10 mouse cellular contexts compared by ENCODE assay signal in genomic region chr2:60883931-60884330, GRCm38 (mm10).
DNase-seq lines count a peak whose midpoint lies in the region; ATAC-seq and TF ChIP-seq lines count a peak whose summit lies in the region.
"Had no signal": no experiment of that assay in that cellular context is flagged by ENCODE, and none has a peak within 500 bp of the region (broad histone marks: within the 10 kb centered on the region; RNA-seq: fewer than 3 reads in every experiment).

No protein-coding gene starts in this region.

- H3K9me3 ChIP-seq in CH12.LX (replicated peaks; ENCODE audit: low read length) = no peaks in the 10 kb centered on the region
- H3K9me3 ChIP-seq in lung, postnatal 0 days (ENCODE audit: low read length) = no peaks in the 10 kb centered on the region
- no peaks in the 10 kb centered on the region for H3K9me3 ChIP-seq in hindbrain, embryonic 16.5 days (ENCODE audit: control insufficient read depth, low read length)
- H3K9me3 ChIP-seq: embryonic facial prominence, embryonic 15.5 days; G1E had no signal

- TF ChIP-seq RAD21 in CH12.LX (IDR thresholded peaks at IDR 0.05; ENCODE audit: low read depth, low read length) = no peak

- peaks cover 2 to 33% of the 10 kb centered on the region in 2 experiments; a peak in 3 of 4 replicates for H3K4me1 ChIP-seq in CH12.LX (ENCODE audit: control insufficient read depth in 1 of 2, insufficient read depth in 2 of 2)
- peaks cover 5% of the 10 kb centered on the region; the same call in 1 of the 2 replicates for H3K4me1 ChIP-seq in lung, postnatal 0 days (ENCODE audit: insufficient read depth, low read depth, low read length)
- peaks cover 7% of the 10 kb centered on the region for H3K4me1 ChIP-seq in hindbrain, embryonic 16.5 days (ENCODE audit: control insufficient read depth, insufficient read depth, low read depth, low read length)

- no peak overlapping the region for H3K4me2 ChIP-seq in CH12.LX (ENCODE audit: insufficient read depth, low read depth, poor library complexity, severe bottlenecking)
- no peak overlapping the region for H3K4me2 ChIP-seq in lung, postnatal 0 days (replicated peaks; ENCODE audit: low read depth, low read length)
- H3K4me2 ChIP-seq in hindbrain, embryonic 16.5 days (ENCODE audit: low read length) = no peak overlapping the region
- H3K4me2 ChIP-seq: embryonic facial prominence, embryonic 15.5 days had no signal

- H3K27ac ChIP-seq in CH12.LX (ENCODE audit: insufficient read depth, low read depth) = no peak overlapping the region
- H3K27ac ChIP-seq in lung, postnatal 0 days (ENCODE audit: low read length) = peak overlapping the region; percentile 54
- no peak overlapping the region for H3K27ac ChIP-seq in hindbrain, embryonic 16.5 days (ENCODE audit: low read depth, low read length)
- H3K27ac ChIP-seq: embryonic facial prominence, embryonic 15.5 days had no signal

- no peaks in the 10 kb centered on the region for H3K27me3 ChIP-seq in CH12.LX (replicated peaks)
- H3K27me3 ChIP-seq in lung, postnatal 0 days (replicated peaks; ENCODE audit: insufficient read depth, low read length) = no peaks in the 10 kb centered on the region
- no peaks in the 10 kb centered on the region for H3K27me3 ChIP-seq in hindbrain, embryonic 16.5 days (replicated peaks; ENCODE audit: control insufficient read depth, insufficient read depth, low read length)
- H3K27me3 ChIP-seq: embryonic facial prominence, embryonic 15.5 days had no signal

- no peak for TF ChIP-seq CTCF in CH12.LX (conservative IDR thresholded peaks at IDR 0.05 in 1 of 2, IDR thresholded peaks at IDR 0.05 in 1 of 2; ENCODE audit: low read depth in 2 of 2, low read length in 2 of 2)
- no peak for TF ChIP-seq CTCF in lung, postnatal 0 days (IDR thresholded peaks at IDR 0.05)

- H3K9ac ChIP-seq in CH12.LX (ENCODE audit: insufficient read depth, low read depth) = no peak overlapping the region
- H3K9ac ChIP-seq in lung, postnatal 0 days (replicated peaks; ENCODE audit: low read depth) = no peak overlapping the region
- no peak overlapping the region for H3K9ac ChIP-seq in hindbrain, embryonic 16.5 days (ENCODE audit: low read depth, low read length)
- H3K9ac ChIP-seq: embryonic facial prominence, embryonic 15.5 days had no signal

- dilution Hi-C loops in CH12.LX (cut with MboI; ENCODE audit: extremely low pct_ligation_motif_present, extremely low pct_unique_long_range_greater_than_20kb, low sequenced_read_pairs) = no loop called here

- no peak for TF ChIP-seq EP300 in CH12.LX (IDR thresholded peaks at IDR 0.05; ENCODE audit: low read length)
- TF ChIP-seq EP300 in lung, postnatal 0 days (IDR thresholded peaks at IDR 0.05) = no peak

- peak; percentile 98 for DNase-seq in heart, adult 11 months
- DNase-seq in heart, adult 8-10 months (ENCODE audit: low spot score) = no peak
- DNase-seq in CH12.LX (ENCODE audit: extremely low read depth) = no peak
- DNase-seq in heart, postnatal 25 days (ENCODE audit: low spot score) = peak; percentile 26
- peak; percentile 76 for DNase-seq in lung, postnatal 0 days (ENCODE audit: low spot score)
- DNase-seq in ovary, postnatal 14 days (ENCODE audit: low spot score) = no peak
- no peak for DNase-seq in layer of hippocampus, postnatal 14 days (ENCODE audit: low spot score in 2 of 2)

- WGBS in lung, postnatal 0 days = 21% methylated on average over 4 of the region's 4 CpGs
- WGBS in hindbrain, embryonic 16.5 days = 50% methylated on average over 4 of the region's 4 CpGs

- H3K79me2 ChIP-seq in CH12.LX (replicated peaks; ENCODE audit: control insufficient read depth, extremely low read depth, insufficient read depth, poor library complexity, severe bottlenecking) = no peaks in the 10 kb centered on the region

- ATAC-seq in lung, postnatal 0 days = peak; percentile 4; the same call in 1 of the 2 replicates
- ATAC-seq in hindbrain, embryonic 16.5 days = no peak

- TF ChIP-seq POLR2A in CH12.LX (IDR thresholded peaks at IDR 0.05; ENCODE audit: low read depth, low read length) = no peak

- in situ Hi-C loops in CH12.LX (cut with MboI; ENCODE audit: low pct_ligation_motif_present, low pct_unique_long_range_greater_than_20kb, low sequenced_read_pairs) = no loop called here

- no peaks in the 10 kb centered on the region for H3K36me3 ChIP-seq in CH12.LX (replicated peaks in 1 of 2; ENCODE audit: control insufficient read depth in 1 of 2, insufficient read depth in 1 of 2, low read length in 1 of 2)
- H3K36me3 ChIP-seq in lung, postnatal 0 days (ENCODE audit: insufficient read depth, low read length) = no peaks in the 10 kb centered on the region
- H3K36me3 ChIP-seq in hindbrain, embryonic 16.5 days (ENCODE audit: control insufficient read depth, insufficient read depth, low read length) = no peaks in the 10 kb centered on the region
- H3K36me3 ChIP-seq: embryonic facial prominence, embryonic 15.5 days had no signal

- intact Hi-C loops in heart, postnatal 25 days (cut with DNase I) = loop anchor here (2.0 to 10.0 kb wide), 3 partner anchors 17 to 251 kb away; no protein-coding TSS in a partner anchor

- H3K4me3 ChIP-seq in CH12.LX (replicated peaks in 1 of 3; ENCODE audit: low read depth in 2 of 3, low read length in 2 of 3, poor library complexity in 1 of 3) = no peak overlapping the region
- no peak overlapping the region for H3K4me3 ChIP-seq in lung, postnatal 0 days (ENCODE audit: low read depth, low read length)
- no peak overlapping the region for H3K4me3 ChIP-seq in hindbrain, embryonic 16.5 days (ENCODE audit: low read length)
- H3K4me3 ChIP-seq: embryonic facial prominence, embryonic 15.5 days had no signal

TF ChIP-seq in CH12.LX, 34 proteins besides CTCF, POLR2A, EP300 and RAD21:
- TF ChIP-seq MAX (IDR thresholded peaks at IDR 0.05; ENCODE audit: low read length) = no peak
- TF ChIP-seq BHLHE40 (IDR thresholded peaks at IDR 0.05; ENCODE audit: low read depth, low read length) = no peak
- 0 out of 2 replicates have a peak, but pooled peaks have one; percentile 39 for TF ChIP-seq ELF1 (IDR thresholded peaks at IDR 0.05; ENCODE audit: low read depth, low read length)
- no peak for TF ChIP-seq ZC3H11A (IDR thresholded peaks at IDR 0.05; ENCODE audit: low read depth, low read length)
- no peak for TF ChIP-seq KAT2A (IDR thresholded peaks at IDR 0.05; ENCODE audit: insufficient replicate concordance, low read length)

Comparison
In these comparisons a context has a peak if more than half of its experiments do, and no peak if none do; other contexts are left out.
1. DNase-seq: peak in heart, adult 11 months (single experiment), heart, postnatal 25 days (single experiment) and lung, postnatal 0 days (single experiment); none in heart, adult 8-10 months (single experiment), CH12.LX (single experiment), ovary, postnatal 14 days (single experiment) and layer of hippocampus, postnatal 14 days (0 of 2).